Mouse (Mus musculus): Measurements from ENCODE around the gene Postn. TPM values are rescaled to one million over a fixed set of nuclear protein-coding genes. Genes with fewer than 3 reads are reported as not detected.

Gene Postn
- total and polyA plus RNA-seq, 3 experiments = 0.22 TPM; not detected in 2

DNA sequence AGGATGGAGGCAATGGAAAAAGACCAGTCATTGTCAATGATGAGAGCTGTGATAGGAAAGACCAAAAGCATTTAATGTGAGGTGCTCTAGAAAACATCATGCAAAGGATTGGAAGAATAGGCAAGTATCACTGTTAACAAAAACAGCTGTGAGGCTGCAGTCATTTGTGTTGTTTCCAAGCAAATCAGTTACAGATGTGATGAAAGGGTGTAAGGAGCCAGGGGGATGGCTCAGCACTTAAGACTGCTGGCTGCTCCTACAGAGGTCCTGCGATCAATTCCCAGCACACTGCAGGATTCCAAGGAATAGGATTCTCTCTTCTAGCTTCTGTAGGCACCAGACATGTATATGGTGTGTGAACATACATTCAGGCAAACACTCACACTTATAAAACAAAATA lies 10.1 kb downstream of the Postn start:
- DNase-seq (ENCODE audit: low spot score) (no peak), ATAC-seq (ENCODE audit: extremely low read depth, insufficient number of reproducible peaks, low FRiP score, poor library complexity, severe bottlenecking) (no peak)
- Histone ChIP-seq H3K4me1 (ENCODE audit: insufficient read depth, low read depth, low read length) (no peaks in the 10 kb centered on the region), H3K36me3 (replicated peaks) (no peaks in the 10 kb centered on the region), H3K4me3 (ENCODE audit: low read depth, low read length) (no peak overlapping the region), H3K27me3 (ENCODE audit: insufficient read depth, low read length) (no peaks in the 10 kb centered on the region), H3K9me3 (replicated peaks) (peaks cover 20% of the 10 kb centered on the region)
- TF ChIP-seq GATA1 (IDR thresholded peaks at IDR 0.05; ENCODE audit: borderline replicate concordance, low read length) (no peak), CTCF (IDR thresholded peaks at IDR 0.05; ENCODE audit: low read depth, low read length) (no peak), GATA2 (IDR thresholded peaks at IDR 0.05; ENCODE audit: borderline replicate concordance, low read depth, low read length) (no peak), TAL1 (conservative IDR thresholded peaks at IDR 0.05; ENCODE audit: low read depth, low read length) (no peak), POLR2AphosphoS5 (IDR thresholded peaks at IDR 0.05; ENCODE audit: insufficient replicate concordance, low read depth, low read length) (no peak)

DNA sequence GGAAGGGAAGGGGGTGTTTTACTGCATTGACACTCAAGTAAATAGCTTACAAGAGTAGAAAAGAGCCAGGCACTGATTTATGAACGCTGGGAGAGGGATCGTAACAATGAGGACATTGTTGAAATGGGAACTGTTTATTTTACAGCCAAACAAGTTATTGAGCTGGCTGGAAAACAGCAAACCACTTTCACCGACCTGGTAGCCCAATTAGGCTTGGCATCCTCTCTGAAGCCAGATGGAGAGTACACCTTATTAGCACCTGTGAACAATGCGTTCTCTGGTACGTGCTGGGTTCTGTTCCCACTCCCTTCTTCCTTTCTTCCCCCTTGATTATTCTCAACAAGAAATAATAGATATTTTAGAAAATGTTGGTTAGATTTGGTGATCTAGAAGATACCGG lies 11.7 kb downstream of the Postn start:
- no peak overlapping the region for H3K4me3 ChIP-seq (ENCODE audit: low read depth, low read length)
- H3K36me3 ChIP-seq (replicated peaks) = no peaks in the 10 kb centered on the region
- no peaks in the 10 kb centered on the region for H3K27me3 ChIP-seq (ENCODE audit: insufficient read depth, low read length)
- no peaks in the 10 kb centered on the region for H3K4me1 ChIP-seq (ENCODE audit: insufficient read depth, low read depth, low read length)
- TF ChIP-seq TAL1 (conservative IDR thresholded peaks at IDR 0.05; ENCODE audit: low read depth, low read length) = no peak
- DNase-seq (ENCODE audit: low spot score) (no peak), ATAC-seq (ENCODE audit: extremely low read depth, insufficient number of reproducible peaks, low FRiP score, poor library complexity, severe bottlenecking) (no peak)
- peaks cover 19% of the 10 kb centered on the region for H3K9me3 ChIP-seq (replicated peaks)

DNA sequence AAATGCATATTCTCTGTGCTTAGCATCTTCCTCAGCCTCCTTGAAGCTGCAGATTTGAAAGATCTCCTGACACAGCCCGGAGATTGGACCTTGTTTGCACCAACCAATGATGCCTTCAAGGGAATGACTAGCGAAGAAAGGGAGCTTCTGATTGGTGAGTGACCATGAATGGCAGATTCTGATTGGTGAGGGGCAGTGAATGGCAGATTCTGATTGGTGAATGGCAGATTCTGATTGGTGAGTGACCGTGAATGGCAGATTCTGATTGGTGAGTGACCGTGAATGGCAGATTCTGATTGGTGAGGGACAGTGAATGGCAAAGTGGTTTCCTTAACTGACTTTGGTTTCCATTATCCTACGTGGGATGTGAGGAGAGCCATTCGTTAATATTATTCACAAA lies 15.1 kb downstream of the Postn start:
- TF ChIP-seq POLR2AphosphoS5 (IDR thresholded peaks at IDR 0.05; ENCODE audit: insufficient replicate concordance, low read depth, low read length) = no peak
- no peak for TF ChIP-seq TAL1 (conservative IDR thresholded peaks at IDR 0.05; ENCODE audit: low read depth, low read length)
- Histone ChIP-seq H3K4me3 (ENCODE audit: low read depth, low read length) (no peak overlapping the region), H3K9me3 (replicated peaks) (peaks cover 11% of the 10 kb centered on the region), H3K4me1 (ENCODE audit: insufficient read depth, low read depth, low read length) (no peaks in the 10 kb centered on the region), H3K27me3 (ENCODE audit: insufficient read depth, low read length) (no peaks in the 10 kb centered on the region), H3K36me3 (replicated peaks) (no peaks in the 10 kb centered on the region)
- no peak for ATAC-seq (ENCODE audit: extremely low read depth, insufficient number of reproducible peaks, low FRiP score, poor library complexity, severe bottlenecking)
- no peak for DNase-seq (ENCODE audit: low spot score)

DNA sequence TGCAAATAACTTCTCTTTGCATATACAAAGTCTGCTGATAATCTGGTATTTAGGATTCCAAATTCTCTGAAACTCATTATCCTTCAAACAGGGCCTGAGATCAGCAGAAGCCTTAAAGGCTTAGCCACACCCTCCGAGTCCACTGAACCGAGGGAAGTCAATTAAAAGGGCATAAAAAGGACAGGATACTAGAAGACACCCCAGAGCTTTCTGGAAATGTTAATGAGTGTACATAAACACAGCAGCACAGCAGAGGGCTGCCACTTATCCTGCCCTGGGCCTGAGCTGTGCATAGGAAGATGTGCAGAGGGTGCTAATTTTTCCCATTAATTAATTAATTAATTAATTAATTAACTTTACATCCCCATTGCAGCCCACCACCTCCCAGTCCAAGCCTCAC lies 16.7 kb downstream of the Postn start:
- H3K36me3 ChIP-seq (replicated peaks) = no peaks in the 10 kb centered on the region
- no peaks in the 10 kb centered on the region for H3K27me3 ChIP-seq (ENCODE audit: insufficient read depth, low read length)
- no peak overlapping the region for H3K4me3 ChIP-seq (ENCODE audit: low read depth, low read length)
- no peak for ATAC-seq (ENCODE audit: extremely low read depth, insufficient number of reproducible peaks, low FRiP score, poor library complexity, severe bottlenecking)
- TF ChIP-seq GATA2 (IDR thresholded peaks at IDR 0.05; ENCODE audit: borderline replicate concordance, low read depth, low read length) = no peak
- TF ChIP-seq POLR2AphosphoS5 (IDR thresholded peaks at IDR 0.05; ENCODE audit: insufficient replicate concordance, low read depth, low read length) = no peak
- TF ChIP-seq GATA1 (IDR thresholded peaks at IDR 0.05; ENCODE audit: borderline replicate concordance, low read length) = no peak
- TF ChIP-seq TAL1 (conservative IDR thresholded peaks at IDR 0.05; ENCODE audit: low read depth, low read length) = no peak
- TF ChIP-seq CTCF (IDR thresholded peaks at IDR 0.05; ENCODE audit: low read depth, low read length) = no peak
- no peak for DNase-seq (ENCODE audit: low spot score)
- peaks cover 11% of the 10 kb centered on the region for H3K9me3 ChIP-seq (replicated peaks)
- no peaks in the 10 kb centered on the region for H3K4me1 ChIP-seq (ENCODE audit: insufficient read depth, low read depth, low read length)

DNA sequence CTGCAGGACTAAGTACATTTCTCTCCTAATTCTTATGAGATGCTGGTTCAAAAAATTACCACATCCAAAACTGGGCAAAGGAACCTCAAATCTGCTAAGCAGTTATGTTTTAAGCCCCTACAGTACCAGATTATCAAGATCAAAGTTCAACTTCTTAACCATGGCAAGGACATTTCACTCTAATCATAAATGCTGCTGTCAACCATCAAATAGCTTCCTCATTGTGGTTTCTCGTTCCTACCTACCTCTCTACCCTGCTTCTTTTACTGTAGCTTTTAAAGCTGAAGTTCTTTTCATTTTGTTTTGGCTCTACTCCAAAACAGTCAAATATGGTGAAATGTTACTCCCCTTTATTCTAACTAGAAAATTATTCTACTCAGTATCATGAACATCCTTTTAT lies 17.2 kb downstream of the Postn start:
- Histone ChIP-seq H3K36me3 (replicated peaks) (no peaks in the 10 kb centered on the region), H3K27me3 (ENCODE audit: insufficient read depth, low read length) (no peaks in the 10 kb centered on the region), H3K4me1 (ENCODE audit: insufficient read depth, low read depth, low read length) (no peaks in the 10 kb centered on the region), H3K4me3 (ENCODE audit: low read depth, low read length) (no peak overlapping the region), H3K9me3 (replicated peaks) (peaks cover 11% of the 10 kb centered on the region)
- ATAC-seq (ENCODE audit: extremely low read depth, insufficient number of reproducible peaks, low FRiP score, poor library complexity, severe bottlenecking) = no peak
- TF ChIP-seq GATA1 (IDR thresholded peaks at IDR 0.05; ENCODE audit: borderline replicate concordance, low read length) = no peak
- no peak for TF ChIP-seq TAL1 (conservative IDR thresholded peaks at IDR 0.05; ENCODE audit: low read depth, low read length)
- TF ChIP-seq GATA2 (IDR thresholded peaks at IDR 0.05; ENCODE audit: borderline replicate concordance, low read depth, low read length) = no peak
- TF ChIP-seq CTCF (IDR thresholded peaks at IDR 0.05; ENCODE audit: low read depth, low read length) = no peak
- no peak for TF ChIP-seq POLR2AphosphoS5 (IDR thresholded peaks at IDR 0.05; ENCODE audit: insufficient replicate concordance, low read depth, low read length)
- no peak for DNase-seq (ENCODE audit: low spot score)

DNA sequence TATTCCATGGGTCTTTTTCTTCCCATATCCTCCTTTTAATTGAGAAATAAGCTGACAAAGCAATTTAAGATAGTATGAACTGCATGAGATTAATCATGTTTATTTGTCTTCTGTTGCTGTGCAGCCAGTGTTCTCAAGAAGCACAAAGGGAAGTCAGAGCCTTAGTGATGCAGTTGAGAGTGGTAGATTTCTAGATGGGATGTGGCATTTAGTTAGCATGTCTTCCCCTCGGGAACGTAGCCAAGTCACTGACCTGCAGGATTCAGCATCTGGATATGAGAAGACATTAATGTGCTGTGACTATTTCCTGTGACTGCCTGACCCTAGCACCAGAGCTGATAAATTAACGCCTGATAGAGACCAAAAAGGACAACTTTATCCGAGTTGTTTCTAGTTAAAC lies 19.1 kb downstream of the Postn start:
- Histone ChIP-seq H3K4me1 (ENCODE audit: insufficient read depth, low read depth, low read length) (no peaks in the 10 kb centered on the region), H3K36me3 (replicated peaks) (no peaks in the 10 kb centered on the region), H3K9me3 (replicated peaks) (peaks cover 10% of the 10 kb centered on the region), H3K27me3 (ENCODE audit: insufficient read depth, low read length) (no peaks in the 10 kb centered on the region), H3K4me3 (ENCODE audit: low read depth, low read length) (no peak overlapping the region)
- DNase-seq (ENCODE audit: low spot score) = no peak
- no peak for ATAC-seq (ENCODE audit: extremely low read depth, insufficient number of reproducible peaks, low FRiP score, poor library complexity, severe bottlenecking)
- TF ChIP-seq POLR2AphosphoS5 (IDR thresholded peaks at IDR 0.05; ENCODE audit: insufficient replicate concordance, low read depth, low read length) = no peak
- TF ChIP-seq CTCF (IDR thresholded peaks at IDR 0.05; ENCODE audit: low read depth, low read length) = no peak
- TF ChIP-seq GATA1 (IDR thresholded peaks at IDR 0.05; ENCODE audit: borderline replicate concordance, low read length) = no peak
- no peak for TF ChIP-seq GATA2 (IDR thresholded peaks at IDR 0.05; ENCODE audit: borderline replicate concordance, low read depth, low read length)
- no peak for TF ChIP-seq TAL1 (conservative IDR thresholded peaks at IDR 0.05; ENCODE audit: low read depth, low read length)

DNA sequence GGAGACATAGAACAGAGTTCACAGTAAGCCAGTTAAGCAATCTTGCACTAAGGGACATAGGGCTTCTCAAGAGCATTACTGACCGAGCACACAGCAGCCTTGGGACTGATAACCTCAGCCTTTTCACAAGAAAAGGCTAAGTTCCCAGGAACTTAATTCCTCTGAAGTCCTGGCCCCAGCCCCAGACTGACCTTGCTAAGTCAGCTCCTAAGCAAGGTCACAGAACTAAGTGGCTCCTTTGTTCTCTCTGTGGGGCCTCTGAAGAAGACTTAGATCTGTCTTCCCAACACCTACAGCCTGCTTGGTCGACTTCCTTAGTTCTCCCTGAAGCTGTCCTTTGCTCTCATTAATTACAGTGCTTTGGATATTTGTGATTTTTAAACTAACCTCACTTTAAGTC lies 38.4 kb downstream of the Postn start:
- Histone ChIP-seq H3K27me3 (ENCODE audit: insufficient read depth, low read length) (no peaks in the 10 kb centered on the region), H3K36me3 (replicated peaks) (no peaks in the 10 kb centered on the region), H3K4me3 (ENCODE audit: low read depth, low read length) (no peak overlapping the region), H3K9me3 (replicated peaks) (peaks cover 14% of the 10 kb centered on the region), H3K4me1 (ENCODE audit: insufficient read depth, low read depth, low read length) (no peaks in the 10 kb centered on the region)
- DNase-seq (ENCODE audit: low spot score) (no peak), ATAC-seq (ENCODE audit: extremely low read depth, insufficient number of reproducible peaks, low FRiP score, poor library complexity, severe bottlenecking) (no peak)
- TF ChIP-seq GATA2 (IDR thresholded peaks at IDR 0.05; ENCODE audit: borderline replicate concordance, low read depth, low read length) (no peak), GATA1 (IDR thresholded peaks at IDR 0.05; ENCODE audit: borderline replicate concordance, low read length) (no peak), TAL1 (conservative IDR thresholded peaks at IDR 0.05; ENCODE audit: low read depth, low read length) (no peak), CTCF (IDR thresholded peaks at IDR 0.05; ENCODE audit: low read depth, low read length) (no peak), POLR2AphosphoS5 (IDR thresholded peaks at IDR 0.05; ENCODE audit: insufficient replicate concordance, low read depth, low read length) (no peak)
